Mouse (Mus musculus) bone marrow, adult 2 months (tissue): Measurements from ENCODE around the gene Ang2. TPM values are rescaled to one million over a fixed set of nuclear protein-coding genes. Genes with fewer than 3 reads are reported as not detected.
"Not testable (repeated sequence)": the region's sequence is repeated elsewhere in the genome, so short reads cannot be mapped to it uniquely, and the experiment has no call there.

Source experiments
- H3K27ac ChIP-seq: fragments of 200-500 bp; 2 replicates; pipeline ENCODE4 v1.5.1; 2012; ENCODE audit warnings: low read depth, mild to moderate bottlenecking, control low read depth, inconsistent platforms, low read length; ENCODE audit not compliant: control insufficient read depth, poor library complexity, insufficient read depth
- H3K4me1 ChIP-seq: fragments of 200-500 bp; 2 replicates; pipeline ENCODE4 v1.6.1; 2011; ENCODE audit warnings: low read length; ENCODE audit not compliant: control insufficient read depth, insufficient read depth
- H3K4me3 ChIP-seq: fragments of 200-500 bp; replicated peaks from 2 replicates; pipeline ENCODE3; 2011; ENCODE audit warnings: mild to moderate bottlenecking, low read depth, low read length, control low read depth; ENCODE audit not compliant: control insufficient read depth
- CTCF ChIP-seq: fragments of 200-500 bp; IDR thresholded peaks from 2 replicates; pipeline ENCODE4 v1.5.1; 2011; ENCODE audit warnings: low read length, control low read depth; ENCODE audit not compliant: control insufficient read depth, insufficient read depth
- POLR2A ChIP-seq: fragments of 200-500 bp; IDR thresholded peaks from 2 replicates; pipeline ENCODE4 v1.6.1; 2011; ENCODE audit warnings: low read depth, mild to moderate bottlenecking, control low read depth, low read length, borderline replicate concordance; ENCODE audit not compliant: control insufficient read depth
- WGBS: fragments of 180-500 bp; shearing (Covaris S2); methylation state at CpG from one replicate; pipeline ENCODE4 v1.1.7; 2018; 5-methylcytosine and 5-hydroxymethylcytosine counted together
- polyA plus RNA-seq: library from polyadenylated mRNA; stranded (reverse); fragments of >200 nt; gene quantifications from 2 replicates; pipeline ENCODE4 v1.2.4, GENCODE M21; 2011; ENCODE audit warnings: low replicate concordance; ENCODE audit not compliant: missing spikeins, insufficient read depth, insufficient read length

Gene Ang2
- polyA plus RNA-seq, 1 experiment, result not detected

- TF ChIP-seq CTCF (no peak), POLR2A (no peak)
- 87% methylated on average over 4 of the region's 4 CpGs for WGBS
- no peak overlapping the region for H3K27ac ChIP-seq
- H3K4me1 ChIP-seq, result no peaks in the 10 kb centered on the region
- H3K4me3 ChIP-seq, result no peak overlapping the region
Measured at GRCm38 (mm10) chr14:51195681-51196080, 3.3 kb downstream of the Ang2 start.

- H3K4me3 ChIP-seq, H3K27ac ChIP-seq, H3K4me1 ChIP-seq: not testable (repeated sequence)
- WGBS, result 67% methylated on average over 2 of the region's 2 CpGs
Measured at GRCm38 (mm10) chr14:51181051-51181450, 17.9 kb downstream of the Ang2 start.

- no peak overlapping the region for H3K27ac ChIP-seq
- TF ChIP-seq POLR2A, result no peak
- no peaks in the 10 kb centered on the region for H3K4me1 ChIP-seq
- 83% methylated on average over 4 of the region's 4 CpGs for WGBS
- no peak overlapping the region for H3K4me3 ChIP-seq
Measured at GRCm38 (mm10) chr14:51173843-51174242, 25.1 kb downstream of the Ang2 start.

GRCm38 (mm10) chr14:51172947-51173346 is 26.0 kb downstream of the Ang2 start:
- H3K27ac ChIP-seq, H3K4me3 ChIP-seq, H3K4me1 ChIP-seq: not testable (repeated sequence)
- 56% methylated on average over 4 of the region's 4 CpGs for WGBS

- not testable (repeated sequence) for H3K4me1 ChIP-seq, H3K27ac ChIP-seq, H3K4me3 ChIP-seq
- peak; percentile 63 for TF ChIP-seq CTCF
- WGBS, result 44% methylated on average over 9 of the region's 9 CpGs
Measured at GRCm38 (mm10) chr14:51172095-51172865, 26.7 kb downstream of the Ang2 start.

GRCm38 (mm10) chr14:51166068-51166467 is 32.9 kb downstream of the Ang2 start:
- Histone ChIP-seq H3K4me3 (no peak overlapping the region), H3K27ac (no peak overlapping the region), H3K4me1 (no peaks in the 10 kb centered on the region; the same call in 1 of the 2 replicates)
- TF ChIP-seq POLR2A, result no peak
- no peak for TF ChIP-seq CTCF

GRCm38 (mm10) chr14:51165435-51165834 is 33.5 kb downstream of the Ang2 start:
- no peaks in the 10 kb centered on the region; the same call in 1 of the 2 replicates for H3K4me1 ChIP-seq
- H3K27ac ChIP-seq, result no peak overlapping the region
- no peak overlapping the region for H3K4me3 ChIP-seq
- 86% methylated on average over 1 of the region's 1 CpGs for WGBS
- no peak for TF ChIP-seq CTCF
- TF ChIP-seq POLR2A, result no peak

GRCm38 (mm10) chr14:51163323-51163722 is 35.6 kb downstream of the Ang2 start:
- H3K4me1 ChIP-seq, H3K27ac ChIP-seq, H3K4me3 ChIP-seq: not testable (repeated sequence)
- 55% methylated on average over 6 of the region's 6 CpGs for WGBS

- WGBS, result 83% methylated on average over 3 of the region's 3 CpGs
- H3K4me3 ChIP-seq, H3K4me1 ChIP-seq, H3K27ac ChIP-seq: not testable (repeated sequence)
Measured at GRCm38 (mm10) chr14:51161976-51162375, 37.0 kb downstream of the Ang2 start, which contains the start of gene Rnase2b. Gene Rnase2b (plus strand): TSS chr14:51162260.

- 63% methylated on average over 1 of the region's 1 CpGs for WGBS
- no peak overlapping the region for H3K27ac ChIP-seq
- H3K4me3 ChIP-seq, result no peak overlapping the region
- H3K4me1 ChIP-seq, result peaks cover 1% of the 10 kb centered on the region; the same call in 1 of the 2 replicates
- TF ChIP-seq POLR2A (no peak), CTCF (no peak)
Measured at GRCm38 (mm10) chr14:51157072-51157471, 41.9 kb downstream of the Ang2 start.
